Mouse (Mus musculus): ENCODE measurements around the gene Tubb3. TPM values are rescaled to one million over a fixed set of nuclear protein-coding genes. Genes with fewer than 3 reads are reported as not detected.

Tubb3 gene
- polyA plus RNA-seq, 1 experiment from 2014 or later: 5.0 TPM

- no peak for ATAC-seq (ENCODE audit: insufficient number of reproducible peaks, low FRiP score, low TSS enrichment, low read depth)
- 86% methylated on average over 9 of the region's 9 CpGs for WGBS
- Histone ChIP-seq H3K36me3 (peaks cover 65% of the 10 kb centered on the region), H3K4me2 (no peak overlapping the region), H3K4me1 (peaks cover 2% of the 10 kb centered on the region; the same call in 1 of the 2 replicates), H3K27me3 (no peaks in the 10 kb centered on the region), H3K27ac (no peak overlapping the region), H3K9ac (no peak overlapping the region), H3K4me3 (no peak overlapping the region), H3K9me3 (no peaks in the 10 kb centered on the region)
Measured at GRCm38 (mm10) chr8:123401936-123402335, 9.3 kb upstream of the Tubb3 start.

DNA sequence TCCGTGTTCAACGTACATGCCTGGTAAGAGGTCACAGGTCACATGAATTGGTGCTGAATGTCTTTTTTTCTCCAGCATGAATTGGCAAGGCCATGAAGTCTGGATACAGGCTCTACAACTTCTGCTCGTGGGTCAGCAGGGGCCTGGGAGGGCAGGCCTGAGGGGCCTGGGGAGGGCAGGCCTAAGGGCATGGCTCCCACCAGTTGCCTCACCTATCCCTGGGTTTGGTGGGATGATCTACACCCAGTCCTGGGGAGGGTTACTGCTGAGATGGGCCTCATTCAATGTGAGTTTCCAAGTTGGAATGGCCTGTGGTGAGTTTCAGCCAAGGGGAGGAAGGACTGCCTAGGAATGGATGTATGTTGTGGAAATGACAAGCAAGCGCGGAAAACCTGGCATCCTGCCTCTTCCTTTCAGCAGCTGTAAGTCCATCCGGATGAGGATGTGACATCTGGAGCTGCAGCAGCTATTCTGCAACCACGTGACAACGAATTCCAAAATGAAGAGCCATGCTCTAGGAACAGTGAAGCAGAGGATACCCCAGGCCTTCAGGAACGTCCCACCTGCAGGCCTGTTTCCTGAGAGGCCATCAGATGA is 8.4 kb upstream of the Tubb3 start:
- Histone ChIP-seq H3K27me3 (peaks cover 5% of the 10 kb centered on the region), H3K4me3 (no peak overlapping the region), H3K9ac (no peak overlapping the region), H3K4me2 (no peak overlapping the region), H3K27ac (no peak overlapping the region), H3K9me3 (no peaks in the 10 kb centered on the region), H3K4me1 (peaks cover 2% of the 10 kb centered on the region; the same call in 1 of the 2 replicates), H3K36me3 (peaks cover 56% of the 10 kb centered on the region)
- ATAC-seq (ENCODE audit: insufficient number of reproducible peaks, low FRiP score, low TSS enrichment, low read depth): no peak
- 86% methylated on average over 9 of the region's 9 CpGs for WGBS

GRCm38 (mm10) chr8:123404521-123404920 is 6.7 kb upstream of the Tubb3 start:
- Histone ChIP-seq H3K4me1 (peaks cover 2% of the 10 kb centered on the region; the same call in 1 of the 2 replicates), H3K4me2 (no peak overlapping the region), H3K4me3 (no peak overlapping the region), H3K9ac (no peak overlapping the region), H3K27ac (no peak overlapping the region), H3K9me3 (no peaks in the 10 kb centered on the region), H3K27me3 (peaks cover 20% of the 10 kb centered on the region), H3K36me3 (peaks cover 39% of the 10 kb centered on the region)
- ATAC-seq (ENCODE audit: insufficient number of reproducible peaks, low FRiP score, low TSS enrichment, low read depth): no peak
- WGBS: 31% methylated on average over 8 of the region's 8 CpGs

DNA sequence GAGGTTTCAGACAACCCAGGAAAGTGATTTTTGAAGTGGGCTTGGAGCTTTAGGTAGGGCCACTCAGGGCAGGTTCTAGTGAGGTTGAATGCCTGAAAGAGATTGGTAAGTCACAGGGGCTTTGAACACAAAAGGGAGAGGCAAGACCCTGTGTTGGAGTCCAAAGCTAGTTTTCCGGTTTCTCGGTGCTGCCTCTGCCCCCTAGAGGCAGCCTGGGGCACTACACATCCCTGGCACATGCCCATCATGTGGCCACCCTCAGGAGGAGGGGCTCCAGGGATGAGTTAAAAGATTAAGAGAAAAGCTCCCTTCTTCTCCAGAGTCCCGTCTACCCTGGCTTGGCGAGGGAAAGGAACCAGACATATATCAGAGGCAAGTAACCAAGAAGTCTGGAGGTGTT is 4.4 kb upstream of the Tubb3 start, which contains the start of gene Mc1r:
Mc1r (plus strand) TSS at position 322 of the 400 bp plus-strand sequence.
- ATAC-seq (ENCODE audit: insufficient number of reproducible peaks, low FRiP score, low TSS enrichment, low read depth): no peak
- WGBS: 7% methylated on average over 4 of the region's 4 CpGs

GRCm38 (mm10) chr8:123407612-123408011 is 3.6 kb upstream of the Tubb3 start:
- H3K27me3 ChIP-seq: peaks cover 51% of the 10 kb centered on the region
- H3K36me3 ChIP-seq: peaks cover 9% of the 10 kb centered on the region
- H3K9me3 ChIP-seq: no peaks in the 10 kb centered on the region
- no peak overlapping the region for H3K4me3 ChIP-seq
- no peak overlapping the region for H3K4me2 ChIP-seq
- no peak overlapping the region for H3K9ac ChIP-seq
- H3K27ac ChIP-seq: no peak overlapping the region
- peaks cover 17% of the 10 kb centered on the region for H3K4me1 ChIP-seq
- ATAC-seq (ENCODE audit: insufficient number of reproducible peaks, low FRiP score, low TSS enrichment, low read depth): no peak
- WGBS: 87% methylated on average over 13 of the region's 13 CpGs

More for the DNA sequence above, 4.4 kb upstream of the Tubb3 start, which contains the start of gene Mc1r:
- Histone ChIP-seq H3K9me3 (no peaks in the 10 kb centered on the region), H3K27ac (no peak within 1 kb of the TSS), H3K27me3 (peaks cover 42% of the 10 kb centered on the region), H3K4me2 (no peak within 1 kb of the TSS), H3K4me1 (peaks cover 12% of the 10 kb centered on the region), H3K4me3 (no peak within 1 kb of the TSS), H3K36me3 (peaks cover 17% of the 10 kb centered on the region), H3K9ac (no peak within 1 kb of the TSS)

GRCm38 (mm10) chr8:123408586-123409544 is 2.4 kb upstream of the Tubb3 start:
- H3K36me3 ChIP-seq: no peaks in the 10 kb centered on the region
- no peak overlapping the region for H3K9ac ChIP-seq
- 64% methylated on average over 9 of the region's 9 CpGs for WGBS
- ATAC-seq (ENCODE audit: insufficient number of reproducible peaks, low FRiP score, low TSS enrichment, low read depth): no peak
- peaks cover 63% of the 10 kb centered on the region for H3K27me3 ChIP-seq
- peaks cover 17% of the 10 kb centered on the region for H3K4me1 ChIP-seq
- no peak overlapping the region for H3K27ac ChIP-seq
- H3K4me2 ChIP-seq: no peak overlapping the region
- H3K4me3 ChIP-seq: no peak overlapping the region
- H3K9me3 ChIP-seq: no peaks in the 10 kb centered on the region

- no peak overlapping the region for H3K4me3 ChIP-seq
- no peak overlapping the region for H3K9ac ChIP-seq
- no peaks in the 10 kb centered on the region for H3K36me3 ChIP-seq
- peaks cover 68% of the 10 kb centered on the region for H3K27me3 ChIP-seq
- no peak for ATAC-seq (ENCODE audit: insufficient number of reproducible peaks, low FRiP score, low TSS enrichment, low read depth)
- H3K4me1 ChIP-seq: peaks cover 17% of the 10 kb centered on the region
- H3K4me2 ChIP-seq: no peak overlapping the region
- 75% methylated on average over 8 of the region's 8 CpGs for WGBS
- H3K27ac ChIP-seq: no peak overlapping the region
- no peaks in the 10 kb centered on the region for H3K9me3 ChIP-seq
Measured at GRCm38 (mm10) chr8:123410049-123410587, 1.1 kb upstream of the Tubb3 start.

DNA sequence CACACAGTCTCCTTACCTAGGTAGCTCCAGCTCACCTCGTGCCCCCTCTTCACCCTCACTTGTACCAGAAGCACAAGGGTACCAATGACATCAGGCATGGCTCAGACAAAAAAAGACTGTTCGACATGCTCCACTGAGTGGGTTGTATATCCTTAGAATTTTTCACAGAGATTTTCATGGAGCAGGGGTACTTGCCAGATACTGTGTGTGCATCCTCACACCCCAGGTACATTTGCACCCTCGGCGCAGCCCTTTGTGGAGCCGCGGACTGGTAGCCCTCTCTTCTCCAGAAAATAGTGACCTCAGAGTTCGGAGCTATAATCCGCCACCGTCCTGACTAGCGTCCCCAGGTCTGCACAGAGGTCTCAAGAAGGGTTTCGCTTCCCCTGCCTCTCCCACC is 436 bp upstream of the Tubb3 start:
- 12% methylated on average over 11 of the region's 11 CpGs for WGBS
- peaks cover 17% of the 10 kb centered on the region for H3K4me1 ChIP-seq
- no peak overlapping the region for H3K9ac ChIP-seq
- no peak overlapping the region for H3K27ac ChIP-seq
- H3K4me2 ChIP-seq: peak overlapping the region; percentile 53
- peaks cover 68% of the 10 kb centered on the region for H3K27me3 ChIP-seq
- no peaks in the 10 kb centered on the region for H3K9me3 ChIP-seq
- H3K36me3 ChIP-seq: no peaks in the 10 kb centered on the region
- H3K4me3 ChIP-seq: peak overlapping the region; percentile 32; the same call in 1 of the 2 replicates
- ATAC-seq (ENCODE audit: insufficient number of reproducible peaks, low FRiP score, low TSS enrichment, low read depth): no peak; the same call in 1 of the 2 replicates

- Histone ChIP-seq H3K4me3 (peak overlapping the region; percentile 32), H3K9ac (no peak overlapping the region), H3K9me3 (no peaks in the 10 kb centered on the region), H3K27ac (no peak overlapping the region), H3K27me3 (peaks cover 68% of the 10 kb centered on the region), H3K4me1 (peaks cover 15% of the 10 kb centered on the region), H3K36me3 (no peaks in the 10 kb centered on the region), H3K4me2 (peak overlapping the region; percentile 53)
- WGBS: 8% methylated on average over 16 of the region's 16 CpGs
- ATAC-seq (ENCODE audit: insufficient number of reproducible peaks, low FRiP score, low TSS enrichment, low read depth): no peak
Measured at GRCm38 (mm10) chr8:123411781-123412327, 630 bp downstream of the Tubb3 start.

GRCm38 (mm10) chr8:123412560-123413170 is 1.4 kb downstream of the Tubb3 start:
- H3K9me3 ChIP-seq: no peaks in the 10 kb centered on the region
- 1% methylated on average over 12 of the region's 12 CpGs for WGBS
- ATAC-seq (ENCODE audit: insufficient number of reproducible peaks, low FRiP score, low TSS enrichment, low read depth): no peak
- H3K4me3 ChIP-seq: no peak overlapping the region
- H3K9ac ChIP-seq: no peak overlapping the region
- no peak overlapping the region for H3K4me2 ChIP-seq
- no peaks in the 10 kb centered on the region for H3K36me3 ChIP-seq
- peaks cover 64% of the 10 kb centered on the region for H3K27me3 ChIP-seq
- peaks cover 14% of the 10 kb centered on the region for H3K4me1 ChIP-seq
- no peak overlapping the region for H3K27ac ChIP-seq

DNA sequence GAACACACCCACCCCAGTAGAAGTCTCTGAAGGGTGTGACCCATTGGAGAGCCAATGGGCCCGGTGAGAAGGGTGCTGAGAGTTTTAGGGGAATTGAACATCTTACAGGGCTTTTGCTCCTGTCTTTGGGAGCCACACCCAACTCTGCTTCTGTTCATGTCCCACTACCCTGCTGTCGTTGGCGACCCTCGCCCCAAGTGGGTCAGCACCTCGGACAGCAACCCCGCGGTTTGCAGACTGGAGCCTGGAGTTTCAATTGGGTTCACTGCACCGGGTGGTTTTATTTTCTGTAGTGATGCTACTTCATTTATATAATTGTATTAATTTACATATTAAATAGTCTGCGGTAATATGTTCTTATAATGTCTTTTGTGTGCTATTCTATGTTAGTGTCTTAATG is 3.0 kb downstream of the Tubb3 start:
- Histone ChIP-seq H3K4me3 (no peak overlapping the region), H3K4me2 (no peak overlapping the region), H3K36me3 (no peaks in the 10 kb centered on the region), H3K4me1 (peaks cover 14% of the 10 kb centered on the region), H3K9me3 (no peaks in the 10 kb centered on the region), H3K27me3 (peaks cover 51% of the 10 kb centered on the region), H3K9ac (no peak overlapping the region), H3K27ac (no peak overlapping the region)
- no peak for ATAC-seq (ENCODE audit: insufficient number of reproducible peaks, low FRiP score, low TSS enrichment, low read depth)
- 8% methylated on average over 9 of the region's 9 CpGs for WGBS
